Mouse (Mus musculus): ENCODE measurements around the gene Arih1. TPM values are rescaled to one million over a fixed set of nuclear protein-coding genes. Genes with fewer than 3 reads are reported as not detected.

Gene Arih1
- polyA plus RNA-seq (2014; fragmentation: Illumina TruSeq; extraction: RNeasy Lipid Tissue Mini Kit (QIAGEN cat#74804); ENCODE audit: low read depth, low replicate concordance), result 37.5 TPM

GRCm38 (mm10) chr9:59486549-59487065 lies at the start of gene Arih1:
TSS of gene Arih1 (minus strand) at chr9:59486618.

GRCm38 (mm10) chr9:59353253-59353639 lies 133.2 kb downstream of the Arih1 start, which contains the start of gene Bbs4:
TSS of gene Bbs4 (minus strand) at chr9:59353508.

Other genes starting within 250 kb of the Arih1 start
- 24.6 TPM for gene Adpgk, start 195.1 kb downstream of the Arih1 start, polyA plus RNA-seq (2014; fragmentation: Illumina TruSeq; extraction: RNeasy Lipid Tissue Mini Kit (QIAGEN cat#74804); ENCODE audit: low read depth, low replicate concordance)
- 11.2 TPM for gene Bbs4, start 133.1 kb downstream of the Arih1 start, polyA plus RNA-seq (2014; fragmentation: Illumina TruSeq; extraction: RNeasy Lipid Tissue Mini Kit (QIAGEN cat#74804); ENCODE audit: low read depth, low replicate concordance)
- 116 TPM for gene Hexa, start 52.9 kb upstream of the Arih1 start, polyA plus RNA-seq (2014; fragmentation: Illumina TruSeq; extraction: RNeasy Lipid Tissue Mini Kit (QIAGEN cat#74804); ENCODE audit: low read depth, low replicate concordance)
- 2.3 TPM for gene Tmem202, start 53.2 kb upstream of the Arih1 start, polyA plus RNA-seq (2014; fragmentation: Illumina TruSeq; extraction: RNeasy Lipid Tissue Mini Kit (QIAGEN cat#74804); ENCODE audit: low read depth, low replicate concordance)
- not detected for gene Celf6, start 91.3 kb upstream of the Arih1 start, polyA plus RNA-seq (2014; fragmentation: Illumina TruSeq; extraction: RNeasy Lipid Tissue Mini Kit (QIAGEN cat#74804); ENCODE audit: low read depth, low replicate concordance)
- gene Parp6, start 130.7 kb upstream of the Arih1 start, polyA plus RNA-seq (2014; fragmentation: Illumina TruSeq; extraction: RNeasy Lipid Tissue Mini Kit (QIAGEN cat#74804); ENCODE audit: low read depth, low replicate concordance), result 24.4 TPM
- 325 TPM for gene Pkm, start 169.8 kb upstream of the Arih1 start, polyA plus RNA-seq (2014; fragmentation: Illumina TruSeq; extraction: RNeasy Lipid Tissue Mini Kit (QIAGEN cat#74804); ENCODE audit: low read depth, low replicate concordance)
- 26.5 TPM for gene Gramd2, start 193.5 kb upstream of the Arih1 start, polyA plus RNA-seq (2014; fragmentation: Illumina TruSeq; extraction: RNeasy Lipid Tissue Mini Kit (QIAGEN cat#74804); ENCODE audit: low read depth, low replicate concordance)